Mouse (Mus musculus) regulatory T cell (primary cell): ENCODE results near the gene Acoxl.

Experiments
- in situ Hi-C: fragments of 300-600 bp; cut with MboI, MseI; formaldehyde crosslinking; loops from one replicate; pipeline ENCODE4 v1.15.1; 2025; ENCODE audit warnings: high pct_unique_total_duplicates

The Acoxl gene

DNA sequence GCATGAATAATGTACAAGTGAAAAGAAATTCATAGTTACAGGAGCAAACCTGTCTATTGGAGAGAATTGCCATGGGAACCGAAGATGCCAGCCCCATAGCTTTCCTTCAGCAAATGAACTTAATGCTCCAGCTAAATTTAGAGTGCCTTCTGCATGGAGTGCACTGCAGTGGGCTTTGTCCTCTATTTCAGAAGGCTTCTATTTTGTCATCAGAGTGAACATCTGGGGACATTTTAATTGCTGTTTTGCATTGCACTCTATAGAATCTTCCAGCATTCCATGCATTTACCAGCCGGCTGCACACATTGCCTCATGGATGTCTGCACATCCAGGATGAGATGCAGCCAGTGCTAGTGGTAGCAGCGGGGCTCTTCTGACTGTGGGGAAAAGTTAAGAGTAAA is 94.9 kb downstream of the Acoxl start:
- in situ Hi-C loops: no loop called here

DNA sequence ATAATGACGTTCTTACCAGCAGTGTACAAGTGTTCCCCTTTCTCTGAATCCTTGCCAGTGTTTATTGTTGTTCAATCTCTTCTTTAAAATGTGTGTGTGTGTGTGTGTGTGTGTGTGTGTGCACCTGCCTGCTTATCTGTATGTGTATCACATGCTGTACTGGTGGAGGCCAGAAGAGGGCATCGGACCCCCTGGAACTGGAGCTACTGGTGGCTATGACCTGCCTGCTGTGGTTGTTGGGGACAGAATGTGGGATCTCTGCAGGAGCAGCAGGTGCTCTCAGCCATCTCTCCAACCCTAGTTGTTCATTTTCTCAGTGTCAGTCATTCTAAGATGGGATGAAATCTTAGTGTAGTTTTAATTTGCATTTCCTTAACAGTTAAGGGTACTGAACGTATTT is 98.4 kb downstream of the Acoxl start:
- in situ Hi-C loops: no loop called here

DNA sequence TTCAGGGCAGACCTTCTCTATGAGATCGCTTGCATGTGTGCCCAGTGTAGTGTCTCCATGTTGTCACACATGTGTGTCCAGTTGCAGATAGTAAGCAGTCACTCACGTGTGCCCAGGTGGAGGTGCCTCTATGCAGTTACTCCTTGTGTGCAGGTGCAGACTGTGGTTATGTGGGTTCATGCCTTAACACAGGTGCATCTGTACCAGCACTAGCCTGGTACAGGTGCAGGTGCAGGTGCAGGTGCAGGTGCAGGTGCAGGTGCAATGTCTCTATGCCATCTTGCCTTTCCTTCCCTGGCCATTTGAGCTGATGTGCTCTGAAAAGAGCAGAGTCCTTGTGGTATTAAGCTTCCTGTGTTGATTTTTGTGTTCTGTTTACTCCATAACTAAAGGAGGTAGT is 100.5 kb downstream of the Acoxl start:
- in situ Hi-C loops: no loop called here

DNA sequence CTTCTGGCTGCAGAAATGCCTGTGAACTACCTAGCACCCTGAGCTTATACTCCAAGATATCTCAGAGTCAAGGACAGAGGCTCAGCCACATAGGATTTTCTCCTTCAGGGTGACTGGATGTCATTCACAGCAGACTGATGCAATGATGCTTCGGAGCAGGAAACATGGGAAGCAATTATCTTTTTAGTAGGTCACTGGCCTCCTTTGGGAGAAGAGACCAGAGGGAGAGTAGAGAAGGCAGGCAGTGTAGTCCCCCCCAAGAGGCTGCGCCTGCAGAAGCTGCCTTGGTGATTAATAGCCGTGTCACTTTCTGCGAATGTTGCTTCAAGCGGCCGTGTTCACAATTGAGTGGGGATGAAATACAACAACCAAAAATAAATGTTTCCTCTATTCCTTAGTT is 121.9 kb downstream of the Acoxl start:
- in situ Hi-C loops: no loop called here

DNA sequence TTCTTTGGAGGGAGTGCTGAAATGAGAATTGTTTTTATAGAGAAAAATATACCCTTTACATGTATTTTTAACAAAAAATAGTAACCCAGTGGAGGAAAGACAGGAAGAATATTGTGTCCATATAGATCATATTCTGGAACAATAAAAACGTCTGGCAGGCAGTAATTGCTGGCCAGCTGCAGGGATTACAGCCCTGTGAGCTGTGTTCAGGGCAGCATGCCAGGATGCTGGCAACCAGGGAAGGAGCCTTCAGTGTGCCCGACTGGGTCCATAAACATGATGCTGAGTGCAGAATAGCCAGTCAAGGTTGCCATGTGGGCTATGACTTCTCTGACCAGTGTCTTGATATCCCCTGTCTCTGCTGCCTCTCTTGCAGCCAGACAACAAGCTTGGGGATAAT is 122.5 kb downstream of the Acoxl start:
- in situ Hi-C loops: no loop called here

DNA sequence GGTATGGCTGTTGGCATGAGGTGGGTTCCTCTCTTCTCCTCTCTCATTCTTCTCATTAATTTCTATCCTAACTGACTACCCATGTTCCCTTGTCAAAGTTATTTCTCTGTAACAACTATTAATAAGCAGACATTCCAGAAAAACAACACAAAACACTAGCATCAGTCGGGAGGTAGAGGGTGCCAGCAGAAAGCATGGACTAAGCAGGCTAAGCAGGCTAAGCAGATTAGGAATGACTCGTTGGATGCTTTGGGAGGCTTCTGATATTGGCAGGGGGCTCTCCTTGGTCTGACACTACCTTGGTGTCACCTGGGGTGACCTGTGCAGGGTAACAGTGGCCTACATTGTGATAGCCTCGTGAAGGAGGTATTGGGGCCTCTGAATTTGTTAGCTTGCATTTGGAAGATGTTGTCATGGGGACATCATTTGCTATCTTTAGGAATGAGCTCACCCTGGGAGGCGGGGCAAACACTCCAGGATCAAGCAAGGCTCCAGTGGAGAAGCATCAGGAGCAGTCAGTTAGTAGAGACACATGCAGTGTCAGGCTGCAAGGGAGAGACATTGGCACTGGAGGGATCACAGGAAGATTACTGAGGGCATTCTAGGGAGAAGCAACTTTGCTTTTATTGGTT is 123.2 kb downstream of the Acoxl start:
- in situ Hi-C loops: no loop called here

DNA sequence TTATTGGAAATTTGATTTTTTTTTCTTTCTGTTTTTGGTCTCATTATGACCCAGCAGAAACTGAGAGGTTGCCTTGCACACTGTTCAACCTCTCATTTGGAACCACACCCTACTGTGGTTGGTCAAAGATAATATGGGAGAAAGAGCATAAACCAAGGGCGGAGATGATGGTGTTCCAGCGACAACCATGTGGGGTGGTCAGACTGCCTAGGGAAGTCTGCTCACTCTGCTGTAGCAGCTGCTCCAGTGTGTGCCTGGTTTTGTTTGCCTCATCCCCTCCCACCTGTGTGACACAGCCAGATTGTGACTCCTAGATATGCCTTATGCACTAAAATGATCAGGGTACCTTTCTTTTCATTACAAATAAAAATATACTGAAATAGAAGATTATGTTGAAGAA is 130.3 kb downstream of the Acoxl start:
- in situ Hi-C loops: no loop called here

DNA sequence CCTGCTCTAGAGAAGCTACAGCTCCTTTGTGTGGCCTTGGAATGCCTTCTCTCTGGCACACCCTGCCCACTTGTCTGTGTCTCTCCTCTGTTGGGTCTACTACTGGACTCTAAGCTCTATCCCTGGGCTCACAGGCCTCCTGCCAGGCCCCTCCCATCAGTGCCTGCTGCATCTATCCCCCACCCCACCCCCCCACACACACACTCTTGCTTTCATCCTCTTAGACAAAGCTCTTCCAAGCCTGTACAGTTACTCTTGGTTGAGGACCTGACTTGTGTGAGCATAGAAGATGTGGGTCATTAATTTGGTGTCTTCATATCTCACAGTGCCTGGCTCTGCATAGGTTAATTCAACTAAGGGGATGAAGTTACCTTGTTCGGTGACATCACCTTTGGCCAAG is 137.6 kb downstream of the Acoxl start:
- in situ Hi-C loops: no loop called here

DNA sequence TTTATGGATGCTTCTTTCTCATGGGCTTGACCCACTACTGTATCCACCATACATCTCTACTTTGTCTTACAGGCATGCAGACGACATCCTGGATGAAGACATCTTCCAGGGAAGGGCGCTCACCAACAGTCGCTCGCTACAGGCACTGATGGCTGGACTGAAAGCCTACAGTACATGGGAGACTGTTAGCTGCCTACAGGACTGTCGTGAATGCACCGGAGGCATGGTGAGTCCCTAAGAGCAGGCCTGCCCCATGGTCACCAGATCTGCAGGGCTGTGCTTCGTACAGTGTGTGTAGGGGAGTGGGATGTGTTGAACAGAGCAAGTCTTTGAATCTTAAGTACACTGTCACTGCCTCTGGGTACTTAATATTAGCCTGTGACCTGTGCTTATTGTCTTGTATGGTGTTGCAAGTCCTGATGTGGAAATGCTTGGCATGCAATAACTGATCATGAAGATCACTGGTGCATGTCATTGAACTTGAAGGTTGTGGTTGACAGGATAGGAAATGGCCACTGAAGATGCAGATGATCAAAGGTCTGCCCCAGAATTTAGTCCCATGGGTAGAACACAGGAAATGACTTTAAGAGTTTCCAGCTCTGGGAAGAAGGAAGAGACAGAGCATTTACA is 140.0 kb downstream of the Acoxl start:
- in situ Hi-C loops: no loop called here

DNA sequence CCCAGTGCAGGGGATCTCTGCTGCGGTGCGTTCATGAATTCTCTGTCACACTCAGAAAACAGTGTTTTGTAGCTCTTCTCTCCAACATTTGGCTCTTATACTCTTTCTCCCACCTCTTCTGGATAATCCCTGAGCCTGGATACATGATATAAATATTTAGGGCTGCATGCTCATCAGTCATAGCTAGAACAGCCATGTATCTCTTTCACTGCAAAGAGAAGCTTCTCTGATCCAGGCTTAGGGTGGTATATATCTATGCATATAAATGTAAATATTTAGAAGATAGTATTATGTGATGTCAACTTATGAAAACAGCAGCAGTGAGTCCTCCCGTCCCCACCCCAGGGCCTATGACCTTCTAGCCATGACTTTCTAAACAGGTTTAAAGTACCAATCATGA is 143.9 kb downstream of the Acoxl start:
- in situ Hi-C loops: no loop called here

DNA sequence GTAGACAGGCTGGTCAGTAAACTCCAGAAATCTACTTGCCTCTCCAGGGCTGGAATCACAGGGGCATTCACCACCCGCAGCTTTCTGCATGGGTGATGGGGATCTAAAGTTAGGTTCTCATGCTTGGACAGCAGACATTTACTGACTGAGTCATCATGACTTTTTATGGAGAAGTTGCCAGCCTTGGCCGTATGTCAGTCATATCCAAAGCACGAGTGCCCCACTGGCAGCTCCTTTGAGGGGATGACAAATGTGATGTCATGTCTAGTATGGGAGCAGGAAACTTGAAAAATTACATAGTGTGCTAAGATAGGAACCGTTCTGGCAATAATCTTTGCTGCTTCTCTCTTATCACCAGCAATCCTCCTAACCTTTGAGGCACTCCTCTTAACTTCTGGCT is 144.6 kb downstream of the Acoxl start:
- in situ Hi-C loops: no loop called here

DNA sequence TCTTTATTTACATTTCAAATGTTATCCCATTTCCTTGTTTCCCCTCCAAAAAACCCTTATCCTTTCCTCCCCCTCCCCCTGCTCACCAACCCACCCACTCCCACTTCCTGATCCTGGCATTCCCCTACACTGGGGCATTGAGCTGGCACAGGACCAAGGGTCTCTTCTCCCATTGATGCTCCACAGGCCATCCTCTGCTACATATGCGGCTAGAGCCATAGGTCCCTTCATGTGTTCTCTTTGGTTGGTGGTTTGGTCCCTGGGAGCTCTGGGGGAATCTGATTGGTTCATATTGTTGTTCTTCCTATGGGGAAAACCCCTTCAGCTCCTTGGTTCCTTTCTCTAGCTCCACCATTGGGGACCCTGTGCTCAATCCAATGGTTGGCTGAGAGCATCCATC is 145.3 kb downstream of the Acoxl start:
- in situ Hi-C loops: no loop called here

DNA sequence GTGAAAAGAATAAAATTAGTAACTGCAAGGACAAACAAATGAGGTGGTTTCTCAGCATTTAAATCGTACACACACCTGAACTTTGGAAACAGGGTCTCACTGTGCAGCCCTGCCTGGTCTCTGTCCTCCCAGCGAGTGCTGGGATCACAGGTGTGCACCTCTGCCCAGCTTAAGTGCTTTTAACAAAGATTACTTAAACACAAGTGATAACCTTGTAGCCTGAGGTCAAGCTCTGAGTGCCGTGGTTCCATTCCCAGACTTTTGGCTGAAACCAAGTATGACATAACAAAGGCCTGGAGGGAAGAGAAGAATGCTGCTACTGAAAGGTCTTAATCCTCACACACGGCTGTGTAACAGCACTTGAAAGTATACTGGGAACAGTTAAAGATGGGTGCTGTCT is 149.0 kb downstream of the Acoxl start:
- in situ Hi-C loops: no loop called here

DNA sequence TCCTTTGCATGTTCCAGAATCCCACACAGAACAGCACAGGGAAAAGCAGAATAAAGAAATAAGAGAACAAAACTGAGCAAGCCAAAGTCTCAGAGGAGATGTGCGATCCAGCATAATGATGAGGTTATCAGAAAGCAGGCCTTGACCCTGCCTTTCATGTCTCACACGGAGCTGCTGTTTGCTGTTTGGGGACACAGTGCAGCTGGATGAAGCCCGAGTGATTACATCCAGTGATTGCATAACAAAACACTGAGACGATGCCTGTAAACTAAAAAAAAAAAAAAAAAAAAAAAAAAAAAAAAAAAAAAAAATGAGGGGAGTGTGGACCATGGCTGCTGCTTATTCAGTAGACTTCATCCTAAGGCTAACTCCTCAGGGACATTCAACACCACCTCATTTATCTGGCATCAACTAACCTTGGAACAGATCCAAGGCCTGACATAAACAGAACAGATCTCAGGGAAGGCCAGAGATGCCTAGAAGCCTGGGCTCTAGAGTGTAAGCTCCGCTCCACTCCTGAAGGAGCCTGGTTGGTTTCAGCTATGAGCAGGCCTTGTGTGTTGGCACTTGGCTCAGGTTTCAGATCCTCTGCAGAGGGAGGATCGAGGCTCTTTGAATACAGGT is 152.3 kb downstream of the Acoxl start:
- in situ Hi-C loops: no loop called here

DNA sequence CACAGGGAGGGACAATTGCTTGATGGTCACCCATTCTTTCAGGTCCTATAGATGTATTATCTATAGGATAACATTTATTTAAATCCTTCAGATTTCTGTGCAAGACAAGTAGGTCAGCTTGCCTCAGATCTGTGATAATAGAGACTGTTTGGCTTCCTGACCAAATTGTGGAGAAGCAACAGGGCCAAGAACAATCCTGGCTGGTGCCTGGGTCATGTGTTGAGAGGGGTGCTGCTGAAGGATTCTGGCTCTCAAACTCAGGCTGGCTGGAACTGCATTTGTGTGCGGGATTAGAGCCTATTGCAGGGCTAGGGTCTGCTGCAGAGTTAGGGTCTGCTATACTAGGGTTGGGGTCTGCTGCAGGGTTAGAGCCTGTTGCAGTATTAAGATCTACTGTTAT is 153.0 kb downstream of the Acoxl start:
- in situ Hi-C loops: no loop called here

DNA sequence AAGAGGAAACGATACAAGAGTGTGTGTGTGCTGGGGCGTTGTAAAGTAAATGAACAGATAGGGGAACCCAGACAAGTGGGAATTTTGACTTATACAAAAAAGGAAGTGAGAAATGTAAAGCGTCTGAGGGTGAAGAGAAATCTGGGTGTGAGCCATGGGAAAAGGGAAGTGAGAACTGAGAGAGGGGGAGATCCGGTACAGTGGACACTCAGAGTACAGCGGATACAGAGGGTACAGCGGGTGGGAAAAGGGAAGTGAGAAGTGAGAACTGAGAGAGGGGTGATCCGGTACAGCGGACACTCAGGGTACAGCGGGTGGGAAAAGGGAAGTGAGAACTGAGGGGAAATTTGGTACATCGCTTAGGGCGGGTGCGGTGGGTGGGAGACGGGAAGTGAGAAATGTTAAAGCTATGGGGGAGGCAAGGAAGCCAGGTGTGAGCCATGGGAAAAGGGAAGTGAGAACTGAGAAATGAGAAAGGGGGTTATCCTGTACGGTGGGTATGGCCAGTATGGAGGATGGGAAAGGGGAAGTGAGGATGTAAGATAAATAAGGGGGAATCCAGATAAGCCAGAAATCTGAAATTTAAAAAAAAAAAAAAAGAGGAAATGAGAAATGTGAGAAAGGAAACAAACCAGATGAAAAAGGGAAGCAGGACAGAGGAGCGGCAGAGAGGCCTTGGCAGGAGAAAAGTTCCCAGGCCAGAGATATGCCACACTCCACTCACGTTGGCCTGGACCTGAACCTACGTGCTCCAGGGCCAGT is 170.2 kb downstream of the Acoxl start:
- in situ Hi-C loops: no loop called here

DNA sequence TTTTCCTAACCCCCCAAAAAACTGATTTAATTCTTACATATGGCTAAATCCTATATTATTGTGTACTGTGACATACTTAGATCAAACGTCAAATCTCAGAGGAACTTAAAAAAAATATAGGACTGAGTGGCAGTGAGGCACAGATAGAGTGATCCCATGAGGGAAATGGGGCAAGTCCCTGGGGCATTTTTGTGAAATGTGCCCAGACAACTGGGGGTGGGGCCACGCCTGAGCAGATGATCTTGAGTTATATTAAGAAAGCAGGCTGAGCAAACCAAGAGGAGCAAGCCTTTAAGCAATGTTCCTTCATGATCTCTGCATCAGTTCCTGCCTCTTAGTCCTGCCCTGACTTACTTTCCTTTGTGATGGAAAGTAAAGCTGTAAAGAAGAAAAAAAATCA is 175.9 kb downstream of the Acoxl start:
- in situ Hi-C loops: no loop called here

DNA sequence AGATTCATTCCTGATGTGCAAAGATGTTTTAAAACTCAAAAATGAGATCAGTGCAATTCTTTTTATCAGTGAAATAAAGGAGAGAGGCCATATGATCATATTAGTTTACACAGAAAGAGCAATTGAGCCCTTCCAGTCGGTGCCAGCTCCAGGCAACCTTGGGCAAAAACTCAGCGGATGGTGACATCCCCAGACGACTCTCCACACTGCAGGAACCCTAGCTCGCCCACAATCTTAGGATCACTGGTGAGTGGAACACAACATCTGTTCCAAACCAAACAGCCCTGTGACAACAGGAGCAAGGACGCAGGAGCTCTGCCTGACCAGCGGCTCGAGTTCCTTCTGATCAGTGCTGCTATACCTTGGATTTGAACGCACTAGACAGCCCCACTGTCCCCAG is 176.9 kb downstream of the Acoxl start:
- in situ Hi-C loops: no loop called here

DNA sequence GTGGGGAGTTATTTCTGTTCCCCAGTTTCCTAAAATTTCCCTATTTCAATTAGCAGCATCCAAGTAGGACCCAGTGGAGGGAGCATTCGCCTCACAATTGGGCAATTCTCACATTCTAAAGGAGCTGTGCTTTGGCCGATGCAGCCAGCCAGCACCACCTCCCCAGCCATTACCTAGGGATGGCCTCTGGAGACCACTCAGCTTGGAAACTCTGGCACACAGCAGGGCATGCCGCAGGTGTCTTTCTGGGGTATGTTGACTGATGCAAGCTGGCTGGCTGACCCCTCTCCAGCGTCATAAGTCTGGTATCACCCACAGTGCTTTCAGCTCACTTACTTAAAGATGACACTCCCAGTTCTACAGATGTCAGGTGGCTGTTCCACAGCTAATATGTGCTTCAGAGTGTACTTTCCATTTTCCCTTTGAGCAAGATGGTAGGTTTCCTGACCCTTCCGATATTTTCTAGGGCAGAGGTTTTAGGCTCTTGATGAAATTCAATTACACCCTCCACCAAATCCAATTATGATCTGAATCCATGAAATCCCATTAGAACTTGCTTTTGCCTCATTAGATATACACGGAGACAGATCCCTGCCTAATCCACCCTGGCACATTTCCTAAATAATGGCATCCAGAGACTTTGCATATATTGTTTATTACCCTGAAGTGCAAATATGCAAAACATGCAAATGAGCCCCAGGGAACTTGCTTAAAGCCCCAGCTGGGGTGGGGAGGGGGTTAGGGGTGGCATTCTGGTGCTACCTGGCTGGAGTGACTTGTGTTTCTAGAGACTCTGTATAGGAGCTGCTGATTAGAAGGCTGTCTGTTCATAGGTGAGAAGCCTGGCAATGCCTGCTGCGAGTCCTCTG is 181.6 kb downstream of the Acoxl start:
- in situ Hi-C loops: no loop called here

DNA sequence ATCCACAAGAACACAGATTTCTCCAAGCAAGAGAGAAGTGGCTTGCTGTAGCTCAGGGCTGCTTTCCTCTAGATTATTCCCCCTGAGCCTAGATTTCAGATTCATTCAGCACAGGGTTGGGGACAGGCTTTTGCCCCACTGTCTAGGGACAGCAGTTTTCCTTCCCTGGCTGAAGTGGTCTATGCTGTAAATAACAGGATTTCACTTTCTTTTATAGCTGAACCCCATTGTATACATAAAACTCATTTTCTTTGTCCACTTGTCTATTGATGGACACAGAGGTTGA is 182.2 kb downstream of the Acoxl start:
- in situ Hi-C loops: no loop called here

DNA sequence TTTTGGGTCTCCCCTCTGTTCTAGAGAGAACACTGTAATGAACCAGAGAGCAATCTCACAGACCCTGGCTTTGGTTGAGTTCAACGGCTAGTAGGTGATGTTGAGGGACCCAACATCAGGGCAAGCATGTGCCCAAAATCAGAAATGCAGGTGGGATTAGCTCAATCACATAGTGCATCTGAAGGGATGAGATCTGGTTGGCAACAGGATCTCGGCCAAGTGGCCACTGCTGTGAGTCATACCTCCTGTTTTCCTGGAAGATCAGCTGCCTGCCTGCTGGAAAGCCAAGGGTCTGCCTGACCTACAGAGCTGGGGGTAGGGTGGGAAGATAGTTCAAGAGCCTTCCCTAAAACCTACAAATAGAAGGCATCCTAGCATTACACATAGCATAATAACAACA is 185.2 kb downstream of the Acoxl start:
- in situ Hi-C loops: no loop called here

DNA sequence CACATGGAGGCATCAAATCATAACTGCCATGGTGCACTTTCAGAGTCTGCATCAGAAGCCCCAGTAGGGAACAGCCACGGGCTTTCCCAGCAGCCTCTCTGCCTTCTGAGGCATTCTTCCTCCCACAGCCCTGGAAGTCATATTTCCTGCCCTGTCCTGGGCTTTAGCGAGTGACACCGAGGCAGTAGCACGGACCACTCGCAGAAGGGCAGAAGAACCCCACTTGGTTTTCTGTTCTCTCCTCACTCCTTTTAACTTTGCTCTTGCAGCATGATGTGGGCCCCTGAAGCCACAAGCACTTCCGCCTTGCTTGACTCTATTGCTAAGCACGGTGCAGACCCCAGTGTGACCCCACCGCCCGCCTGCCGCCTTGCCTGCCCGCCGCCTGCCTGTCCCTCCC is 189.0 kb downstream of the Acoxl start:
- in situ Hi-C loops: no loop called here
